Mouse (Mus musculus): ENCODE results near the gene Zfp36.

The Zfp36 gene

DNA sequence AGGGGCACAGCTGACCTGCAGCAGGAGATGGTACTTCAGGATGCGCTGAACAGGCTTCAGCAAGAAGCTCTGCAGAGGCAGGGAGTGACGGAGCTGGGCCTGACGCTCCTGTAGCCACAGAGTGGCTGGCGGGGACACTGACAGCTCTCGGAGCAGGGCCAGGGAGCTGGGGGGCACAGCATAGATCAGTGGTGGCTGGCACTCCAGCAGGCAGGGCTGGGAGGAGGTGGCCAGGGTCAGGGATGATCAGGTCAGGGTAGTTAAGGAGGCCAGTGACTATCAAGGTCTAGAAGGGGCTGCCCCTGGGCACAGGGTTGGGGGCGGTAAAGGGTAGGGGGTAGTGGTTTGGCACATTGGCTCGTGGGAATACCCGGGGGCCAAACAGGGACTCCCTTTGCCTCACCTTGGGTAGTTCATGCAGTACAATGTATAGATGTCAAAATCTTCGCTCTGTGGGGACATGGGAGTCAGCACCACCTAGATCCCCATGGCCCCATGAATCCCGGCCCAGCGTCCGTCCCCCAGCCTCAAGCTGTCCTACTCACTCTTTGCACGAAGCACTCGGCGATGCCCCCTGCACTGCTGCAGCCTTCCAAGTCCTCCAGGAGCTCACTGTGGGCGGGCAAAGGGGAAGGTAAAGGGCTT is 11.7 kb downstream of the Zfp36 start:
- DNase-seq, result no peak

DNA sequence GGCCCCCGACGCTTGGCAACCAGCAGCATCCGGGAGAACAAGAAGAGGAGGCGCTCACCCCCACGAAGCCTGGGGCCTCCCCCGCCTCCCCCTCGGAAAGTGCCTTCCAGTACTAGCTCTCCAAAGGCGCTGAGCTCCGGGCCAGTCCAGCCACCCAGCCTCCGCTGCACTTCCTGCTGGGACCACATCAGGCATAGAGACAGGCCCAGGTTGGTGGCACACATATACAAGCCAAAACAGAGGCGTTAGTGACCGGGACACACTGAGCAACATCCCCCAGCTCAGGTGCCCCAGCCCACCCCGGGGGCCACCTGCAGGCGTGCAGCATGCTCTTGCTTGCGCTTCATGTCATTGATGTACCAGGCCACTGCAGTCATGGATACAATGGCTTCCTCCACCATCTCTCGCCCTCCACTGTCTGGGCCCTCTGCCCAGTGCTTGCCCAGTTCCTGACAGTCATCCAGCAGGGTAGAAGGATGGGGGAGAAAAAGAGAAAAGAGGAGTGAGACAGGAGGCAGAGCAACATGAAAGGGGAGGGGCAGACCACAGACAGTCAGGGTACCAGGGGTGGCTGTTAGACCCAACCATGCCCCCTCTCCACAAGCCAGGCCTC is 12.3 kb downstream of the Zfp36 start:
- no peak for DNase-seq

DNA sequence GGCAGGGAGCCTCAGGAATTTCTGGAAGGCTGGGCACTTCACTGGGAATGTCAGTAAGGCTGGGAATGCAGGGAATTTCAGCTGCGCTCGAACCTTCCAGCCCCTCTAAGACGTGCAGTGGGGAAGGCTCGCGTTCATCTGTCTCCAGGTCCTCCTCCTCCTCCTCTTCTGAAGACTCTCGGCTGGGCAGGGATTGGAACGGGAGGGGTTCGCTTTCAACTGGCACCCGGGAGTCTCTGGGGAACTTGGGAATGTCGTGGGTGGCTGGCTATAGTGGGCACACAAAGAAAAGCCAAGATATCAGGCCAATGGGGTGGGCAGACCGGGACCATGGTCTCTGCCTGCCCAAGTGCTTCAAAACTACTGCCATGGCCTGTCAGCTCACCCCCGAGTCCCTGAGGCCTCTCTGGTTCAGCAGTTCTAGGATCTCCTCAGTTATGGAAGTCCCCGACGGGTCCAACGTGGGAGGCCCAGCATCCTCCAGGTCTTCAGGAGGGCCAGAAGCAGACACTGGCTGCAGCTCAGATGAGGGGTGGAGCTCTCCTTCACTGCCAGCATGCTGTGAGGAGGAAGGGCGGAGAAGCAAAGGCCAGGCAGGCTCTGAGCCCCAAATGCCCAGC is 17.5 kb downstream of the Zfp36 start:
- DNase-seq, result no peak

DNA sequence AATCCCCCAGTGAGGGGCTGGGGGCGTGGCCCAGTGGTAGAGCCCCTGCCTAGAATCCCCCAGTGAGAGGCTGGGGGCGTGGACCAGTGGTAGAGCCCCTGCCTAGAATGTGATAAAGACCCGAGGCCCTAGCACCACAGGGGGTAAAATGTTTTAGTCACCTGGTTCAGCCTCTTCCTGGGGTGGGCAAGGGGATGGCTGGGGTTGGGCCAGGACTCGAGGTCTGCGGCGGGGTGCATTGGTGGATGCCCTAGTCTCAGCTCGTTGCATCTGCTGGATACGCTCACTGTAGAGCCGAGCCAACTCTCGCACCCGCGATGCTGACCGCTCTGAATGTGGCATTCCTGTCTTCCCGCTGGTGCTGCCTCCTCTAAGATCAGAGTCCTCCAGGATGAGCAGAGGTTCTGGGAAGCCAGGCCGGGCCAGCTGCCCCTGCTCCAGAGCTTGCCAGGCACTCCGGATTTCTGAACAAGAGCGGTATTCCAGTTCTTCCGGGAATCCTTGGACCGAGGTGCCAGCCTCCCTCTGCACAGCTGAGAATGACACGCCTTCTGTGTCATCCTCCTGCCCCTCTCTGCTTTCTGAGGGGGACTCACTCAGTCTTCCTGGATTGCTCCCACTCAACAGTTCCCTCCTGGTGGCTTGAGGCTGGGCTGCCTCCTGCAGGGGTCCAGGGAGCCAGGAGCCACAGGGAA is 18.3 kb downstream of the Zfp36 start:
- DNase-seq, result no peak

DNA sequence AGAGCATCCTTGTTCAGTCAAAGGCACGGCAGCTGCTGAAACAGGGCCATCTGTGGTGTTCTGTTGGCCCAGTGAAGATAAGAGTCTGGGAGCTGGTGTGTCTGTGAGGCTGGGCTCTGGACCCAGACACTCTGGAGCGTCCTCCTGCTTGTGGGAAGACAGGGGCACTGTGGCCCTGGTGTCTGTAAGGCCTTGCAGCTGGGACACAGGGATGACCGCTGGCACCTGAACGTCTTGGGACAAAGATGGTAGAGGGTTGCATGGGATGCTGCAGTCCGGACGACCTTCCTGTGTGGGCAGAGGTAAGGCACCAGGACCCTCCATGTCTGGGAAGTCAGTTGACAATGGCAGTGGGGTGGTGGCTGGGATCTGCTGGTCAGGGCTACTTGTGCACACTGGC is 19.8 kb downstream of the Zfp36 start:
- DNase-seq, result no peak

DNA sequence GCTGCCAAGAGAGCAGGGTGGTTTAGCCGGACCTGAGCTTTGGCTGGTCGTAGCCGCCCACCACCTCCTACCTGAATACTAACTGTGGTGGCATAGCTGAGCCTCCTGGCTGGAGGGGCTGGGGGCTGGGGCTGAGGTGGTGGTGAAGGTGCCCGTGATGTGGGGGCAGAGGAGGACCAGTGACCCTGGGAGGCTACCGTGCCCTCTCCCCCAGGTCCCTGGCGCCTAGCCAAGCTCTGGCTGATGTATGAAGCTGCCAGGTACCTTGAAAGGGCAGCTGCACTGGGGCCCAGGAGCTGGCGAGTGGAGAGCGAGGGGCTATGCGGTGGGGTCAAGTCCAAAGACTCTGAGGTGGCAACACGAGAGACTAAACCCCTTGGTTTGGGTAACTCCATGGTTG is 20.2 kb downstream of the Zfp36 start:
- no peak for DNase-seq

DNA sequence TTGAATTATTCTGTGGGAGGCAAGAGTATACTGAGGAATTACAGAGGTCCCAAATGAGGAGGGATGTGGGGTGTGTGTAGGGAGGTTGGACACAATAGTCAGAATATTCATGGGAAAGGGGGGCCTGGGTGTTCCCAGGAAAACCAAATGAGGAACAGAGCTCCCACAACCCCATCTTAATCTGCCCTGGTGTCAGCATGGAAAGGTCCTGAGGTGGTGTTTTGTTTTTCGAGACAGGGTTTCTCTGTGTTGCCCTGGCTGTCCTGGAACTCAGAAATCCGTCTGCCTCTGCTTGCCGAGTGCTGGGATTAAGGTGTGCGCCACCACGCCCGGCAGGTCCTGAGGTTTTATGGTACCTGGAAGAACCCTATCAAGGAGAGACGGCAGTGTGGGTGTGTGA is 21.6 kb downstream of the Zfp36 start:
- DNase-seq, result no peak

DNA sequence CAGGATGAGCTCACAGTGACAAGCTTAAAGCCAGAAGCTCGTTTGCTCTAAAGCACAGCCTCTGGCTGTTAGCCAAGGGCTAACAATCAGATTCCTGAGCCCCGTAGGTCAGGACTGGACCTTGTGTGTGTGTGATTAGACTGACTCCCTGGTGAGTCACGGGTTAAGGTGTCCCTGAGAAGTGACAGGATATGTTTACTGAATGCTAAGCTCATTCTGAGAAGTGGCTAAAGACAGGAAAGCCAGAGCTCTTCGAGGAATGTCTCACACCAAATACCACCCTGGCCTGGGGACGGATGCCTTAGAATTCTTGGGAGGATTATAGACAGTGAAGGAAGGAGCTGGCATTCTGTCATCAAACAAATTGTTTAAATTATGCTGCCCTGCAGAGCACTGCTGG is 22.1 kb downstream of the Zfp36 start:
- DNase-seq, result no peak

DNA sequence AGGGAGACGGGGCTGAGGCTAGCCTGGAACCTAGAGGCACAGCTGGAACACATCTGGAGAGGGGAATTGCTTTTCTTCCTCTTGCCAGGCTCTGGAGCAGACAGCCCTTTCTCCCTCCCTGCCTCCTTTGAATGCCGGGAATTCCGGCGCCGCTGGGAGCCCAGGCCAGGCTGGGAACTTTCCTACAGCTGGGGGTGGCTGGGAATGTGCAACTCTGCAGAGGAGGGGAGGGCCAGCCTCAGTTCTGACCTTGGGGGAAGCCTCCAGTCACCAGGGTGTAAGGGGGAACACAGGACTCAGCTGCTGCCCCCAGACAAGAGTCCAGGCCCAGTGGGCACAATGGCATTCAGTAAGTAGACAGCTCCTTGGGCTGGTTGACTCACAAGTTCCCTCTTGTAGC is 23.1 kb downstream of the Zfp36 start:
- DNase-seq, result peak; percentile 58 to 66

DNA sequence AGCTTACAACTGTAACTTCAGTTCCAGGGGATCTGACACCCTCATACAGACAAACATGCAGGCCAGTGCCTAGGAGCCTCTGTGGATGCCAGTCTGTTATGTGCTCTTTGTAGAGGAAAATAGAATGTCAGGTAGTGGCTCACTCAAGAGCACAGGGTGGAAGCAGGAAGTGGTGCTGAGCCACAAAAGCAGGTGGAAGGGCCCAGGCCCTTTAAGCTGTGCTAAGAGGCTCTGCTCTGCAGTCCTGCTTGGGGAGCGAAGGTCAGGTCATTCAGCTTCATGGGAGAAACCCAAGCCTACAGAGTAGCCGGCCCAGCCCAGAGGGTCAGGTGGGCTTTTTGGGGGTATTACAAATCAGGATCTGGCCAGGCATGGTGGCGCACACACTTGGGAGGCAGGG is 24.8 kb downstream of the Zfp36 start:
- DNase-seq, result no peak

DNA sequence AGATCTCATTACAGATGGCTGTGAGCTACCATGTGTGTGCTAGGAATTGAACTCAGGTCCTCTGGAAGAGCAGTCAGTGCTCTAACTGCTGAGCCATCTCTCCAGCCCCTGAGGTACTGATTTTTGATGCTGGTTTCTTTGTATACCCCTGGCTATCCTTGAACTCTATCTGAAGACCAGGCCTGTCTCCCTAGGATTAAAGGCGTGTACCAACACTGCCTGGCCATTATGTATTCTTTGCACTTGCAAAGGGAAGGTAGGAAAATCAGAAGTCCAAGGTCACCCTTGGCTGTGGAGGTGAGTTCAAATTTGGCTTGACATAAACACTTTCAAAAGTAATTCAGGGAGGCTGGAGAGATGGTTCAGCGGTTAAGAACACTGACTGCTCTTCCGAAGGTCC is 25.5 kb downstream of the Zfp36 start:
- no peak for DNase-seq

DNA sequence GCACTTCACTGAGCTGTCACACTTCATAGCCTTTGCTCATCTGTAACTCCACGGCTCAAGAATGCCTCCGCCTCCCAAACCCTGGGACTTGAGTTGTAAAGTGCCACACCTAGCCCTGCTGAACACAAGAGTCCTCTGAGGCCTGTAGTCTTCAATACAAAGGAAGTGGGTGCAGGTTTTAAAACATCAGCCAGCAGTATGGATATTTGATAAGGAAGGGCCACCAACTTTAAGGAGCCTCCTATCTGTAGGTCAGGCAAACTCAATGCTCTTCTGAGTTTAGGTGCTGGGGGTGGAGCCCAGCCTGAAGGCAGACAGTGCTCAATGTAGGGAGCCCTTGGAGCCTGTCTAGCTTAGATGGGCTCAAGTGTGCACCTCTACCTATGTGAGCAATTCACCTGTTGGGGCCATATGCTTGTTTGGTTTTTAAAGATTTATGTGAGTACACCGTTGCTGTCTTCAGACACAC is 25.9 kb downstream of the Zfp36 start:
- no peak for DNase-seq

DNA sequence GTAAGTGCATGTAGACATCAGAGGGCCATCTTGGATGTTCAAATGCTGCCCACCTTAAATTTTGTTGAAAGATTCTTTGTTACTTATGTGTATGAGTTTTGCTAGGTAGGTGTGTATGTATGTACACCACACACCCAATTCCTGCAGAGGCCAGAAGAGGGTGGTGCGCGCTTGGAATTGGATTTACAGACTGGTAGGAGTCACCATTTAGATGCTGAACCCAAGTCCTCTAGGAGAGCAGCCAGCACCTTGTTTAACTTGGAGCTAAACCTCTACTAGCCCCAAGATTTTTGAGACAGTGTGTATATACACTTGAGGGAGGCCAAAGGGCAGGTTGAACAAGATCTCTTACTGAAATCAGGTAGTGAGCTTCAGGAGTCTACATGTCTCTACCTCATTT is 26.8 kb downstream of the Zfp36 start:
- no peak for DNase-seq

DNA sequence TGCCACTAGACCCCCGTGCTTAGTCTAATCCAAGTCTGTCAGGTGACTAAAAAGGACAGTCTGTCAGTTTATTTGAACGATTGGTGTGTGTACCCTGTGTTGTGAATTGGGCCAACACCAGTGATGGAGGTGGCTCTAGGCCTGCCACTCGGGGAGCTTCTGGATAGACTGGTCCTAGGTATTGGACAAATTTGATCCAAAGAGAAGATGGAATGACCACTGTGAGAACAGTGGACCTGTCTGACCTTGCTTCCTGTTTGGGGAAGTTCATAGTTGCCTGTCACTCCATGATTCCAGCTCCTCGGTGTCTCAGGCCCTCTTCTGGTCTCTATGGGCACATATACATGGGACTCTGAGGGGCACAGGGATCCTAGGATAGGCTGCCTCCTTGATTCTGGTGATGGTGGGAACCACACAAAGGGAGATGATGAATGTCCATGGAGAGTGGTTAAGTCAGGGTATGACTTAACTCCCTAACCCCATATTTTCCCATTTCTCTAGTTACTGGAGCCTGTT is 28.3 kb downstream of the Zfp36 start:
- no peak for DNase-seq

DNA sequence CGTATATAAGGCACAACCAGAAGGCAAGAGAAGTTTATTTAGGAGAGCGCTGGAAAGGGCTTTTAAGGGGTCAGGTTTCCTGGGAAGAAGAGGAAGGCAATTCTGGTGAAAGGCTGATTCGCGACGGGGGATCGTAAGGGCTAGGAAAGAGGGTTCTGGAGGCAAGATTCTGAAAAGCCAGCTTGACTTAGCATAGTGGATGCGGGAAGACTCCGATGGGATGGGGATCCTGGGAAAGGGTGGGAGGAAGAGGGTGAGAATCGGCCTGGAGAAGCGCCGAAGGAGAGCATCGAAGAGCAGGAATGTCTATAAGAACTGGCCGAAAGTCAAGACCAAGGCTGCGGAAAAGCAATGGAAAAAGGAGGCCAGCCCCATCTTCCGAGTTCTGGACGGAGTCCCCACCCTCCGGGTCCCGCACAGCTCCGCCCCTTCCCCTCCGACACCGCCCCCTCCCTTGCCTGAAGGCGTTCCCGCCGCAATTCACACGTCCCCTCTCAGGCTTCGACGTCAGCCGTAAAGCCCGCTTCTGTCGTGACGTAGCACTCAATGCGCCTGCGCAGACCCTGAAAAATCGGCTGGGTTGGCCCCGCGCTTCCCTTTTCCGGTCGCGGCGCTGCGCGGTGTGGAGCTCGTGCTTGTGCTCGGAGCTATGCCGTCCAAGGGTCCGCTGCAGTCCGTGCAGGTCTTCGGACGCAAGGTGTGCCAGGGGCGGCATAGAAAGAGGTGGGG is 29.7 kb downstream of the Zfp36 start, which contains the start of gene Rps16:
Gene Rps16 (plus strand): TSS at position 498 of the 729 bp plus-strand sequence.
- DNase-seq, result peak; percentile 98

DNA sequence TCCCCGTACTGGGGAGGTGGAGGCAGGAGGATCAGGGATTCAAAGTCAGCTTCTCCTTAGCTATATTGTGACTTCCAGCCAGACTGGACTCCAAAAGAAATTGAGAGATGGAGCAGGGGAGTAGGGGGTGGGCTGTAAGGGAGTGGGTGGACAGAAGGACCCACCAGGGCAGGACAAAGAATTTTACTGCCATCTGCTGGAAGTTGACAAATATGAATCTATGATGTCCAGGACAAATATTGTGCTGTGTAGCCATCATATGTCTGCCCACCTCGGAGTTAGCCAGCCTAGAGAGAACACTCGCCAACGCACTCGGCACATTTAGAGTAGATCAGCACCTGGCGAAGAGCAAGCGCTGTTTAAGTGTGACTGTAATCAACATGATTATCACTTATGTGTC is 31.5 kb downstream of the Zfp36 start:
- no peak for DNase-seq

DNA sequence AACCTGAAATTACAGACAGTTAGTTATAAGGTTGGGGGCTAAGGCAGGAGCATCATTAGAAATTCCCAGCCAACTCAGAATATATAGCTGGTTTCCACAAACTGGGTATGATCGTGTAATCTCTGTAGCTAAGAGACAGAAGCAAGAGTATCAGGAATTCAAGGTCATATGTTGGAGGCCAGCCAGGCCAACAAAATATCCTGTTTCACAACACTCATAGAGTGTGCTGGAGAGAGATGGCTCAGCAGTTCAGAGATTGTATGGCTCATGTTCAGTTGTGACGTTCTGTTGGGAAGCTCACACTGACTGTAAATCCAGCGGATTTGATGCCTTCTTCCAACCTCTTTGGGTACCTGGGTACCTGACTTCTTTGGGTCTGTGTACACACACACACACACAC is 32.3 kb downstream of the Zfp36 start:
- no peak for DNase-seq

DNA sequence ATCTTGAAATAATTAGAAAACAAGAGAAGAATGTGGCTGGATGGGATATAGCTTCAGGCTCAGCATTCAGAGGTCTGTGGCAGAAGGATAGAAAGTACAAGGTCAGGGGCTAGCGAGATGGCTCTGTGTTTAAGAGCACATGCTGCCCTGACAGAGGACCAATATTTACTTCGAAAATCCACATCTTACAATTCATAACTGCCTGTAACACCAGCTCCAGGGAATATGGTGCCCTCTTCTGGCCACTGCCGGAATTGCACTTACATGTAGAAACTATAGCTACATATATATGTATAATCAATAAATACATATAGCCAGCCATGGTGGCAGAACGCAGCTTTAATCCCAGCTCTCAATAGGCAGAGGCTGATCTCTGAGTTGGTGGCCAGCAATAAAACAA is 35.4 kb downstream of the Zfp36 start:
- DNase-seq, result peak; percentile 39 to 45

DNA sequence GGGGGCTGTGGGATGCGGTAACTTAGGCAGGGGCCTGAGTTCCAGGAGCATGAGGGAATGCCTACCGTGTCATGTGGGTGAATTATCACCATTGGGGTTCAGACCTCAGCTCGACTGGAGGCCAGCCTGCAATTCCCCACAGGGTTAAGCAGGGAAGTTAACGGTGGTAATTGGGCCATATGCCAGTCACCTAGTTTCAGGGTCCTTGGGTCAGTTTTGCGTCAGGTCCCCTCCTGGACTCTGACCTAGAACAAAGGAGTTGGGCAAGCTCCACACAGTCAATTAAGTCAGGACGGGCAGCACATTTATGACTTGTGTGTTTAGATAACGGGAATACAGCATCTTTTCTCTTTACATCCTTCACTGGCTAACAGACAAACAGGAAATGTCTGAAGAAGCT is 38.7 kb downstream of the Zfp36 start:
- no peak for DNase-seq

DNA sequence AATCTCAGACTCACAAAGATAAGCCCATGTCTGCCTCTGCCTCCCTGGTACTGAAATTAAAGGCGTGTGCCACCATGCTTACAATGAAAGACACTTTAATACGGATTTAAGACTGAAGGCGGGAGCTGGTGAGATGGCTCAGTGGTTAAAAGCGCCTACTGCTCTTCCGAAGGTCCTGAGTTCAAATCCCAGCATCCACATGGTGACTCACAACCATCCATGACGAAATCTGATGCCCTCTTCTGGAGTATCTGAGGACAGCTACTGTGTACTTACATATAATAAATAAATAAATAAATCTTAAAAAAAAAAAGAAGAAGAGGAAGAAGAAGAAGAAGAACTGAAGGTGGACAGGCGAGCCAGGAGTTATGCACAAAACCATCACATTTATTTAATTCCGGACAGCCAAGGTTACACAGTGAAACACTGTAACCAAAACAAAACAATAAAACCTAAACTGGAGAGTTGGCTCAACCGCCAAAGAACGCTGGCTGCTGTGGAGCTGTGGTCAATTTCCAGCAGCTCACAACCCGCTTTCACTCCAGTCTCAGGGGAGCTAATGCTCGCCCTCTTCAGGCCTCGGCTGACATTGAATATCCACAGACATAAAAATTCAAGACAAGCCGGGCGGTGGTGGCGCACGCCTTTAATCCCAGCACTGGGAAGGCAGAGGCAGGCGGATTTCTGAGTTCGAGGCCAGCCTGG is 40.7 kb downstream of the Zfp36 start:
- peak; percentile 68 to 73 for DNase-seq

DNA sequence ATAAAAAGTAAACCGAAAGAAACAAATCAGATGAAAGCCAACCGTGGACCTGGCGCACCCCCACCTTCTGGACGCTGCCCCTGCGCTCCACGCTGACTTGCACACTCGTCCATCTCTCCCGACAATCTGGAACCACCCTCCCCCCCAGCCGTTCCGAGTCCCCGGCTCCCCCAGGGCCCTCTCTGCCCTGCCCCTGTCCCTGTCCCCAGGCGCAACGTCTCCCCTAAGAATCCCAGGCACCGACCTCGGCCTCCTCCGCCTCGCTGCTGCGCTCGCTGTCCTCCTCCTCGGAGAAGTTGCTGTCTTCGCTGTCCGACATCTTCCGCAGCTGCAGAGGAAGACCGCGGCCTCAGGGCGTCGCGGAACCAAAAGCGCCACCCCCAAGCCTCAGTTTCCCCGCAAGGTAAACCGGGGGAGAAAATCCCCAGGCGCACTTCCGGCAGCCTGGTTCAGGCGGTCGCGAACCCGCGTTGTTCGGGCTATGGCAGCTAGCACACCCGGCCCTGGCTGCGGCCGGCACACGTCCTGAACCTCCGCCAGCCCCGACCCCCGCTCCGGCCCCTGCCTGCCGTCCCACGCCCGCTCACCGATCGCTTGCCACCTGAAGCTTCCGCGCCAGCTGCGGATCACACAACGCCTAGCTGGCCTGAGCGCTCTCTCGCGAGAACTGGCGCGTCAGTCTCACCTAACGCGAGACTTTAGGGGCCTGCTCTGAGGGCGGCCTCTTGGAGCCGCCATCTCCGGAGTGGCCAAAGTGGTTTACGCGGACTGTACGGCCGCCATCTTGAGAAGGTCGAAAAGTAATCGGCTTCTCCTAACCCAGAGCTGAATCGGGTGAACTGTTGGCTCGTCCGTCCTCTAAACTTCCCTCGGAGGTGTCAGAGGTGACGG is 41.7 kb downstream of the Zfp36 start, which contains the start of gene Supt5:
Gene Supt5 (minus strand): TSS at position 639 of the 891 bp plus-strand sequence.
- peak; percentile 99 for DNase-seq
